Mouse (Mus musculus) retina, embryonic 14.5 days (tissue): ENCODE data around the gene As3mt.
"Not testable (repeated sequence)": the region's sequence is repeated elsewhere in the genome, so short reads cannot be mapped to it uniquely, and the experiment has no call there.

Experiments used
- DNase-seq: peaks from one replicate; pipeline ENCODE4 v3.0.0-alpha.2; 2015; ENCODE audit warnings: low spot score

Gene As3mt

DNA sequence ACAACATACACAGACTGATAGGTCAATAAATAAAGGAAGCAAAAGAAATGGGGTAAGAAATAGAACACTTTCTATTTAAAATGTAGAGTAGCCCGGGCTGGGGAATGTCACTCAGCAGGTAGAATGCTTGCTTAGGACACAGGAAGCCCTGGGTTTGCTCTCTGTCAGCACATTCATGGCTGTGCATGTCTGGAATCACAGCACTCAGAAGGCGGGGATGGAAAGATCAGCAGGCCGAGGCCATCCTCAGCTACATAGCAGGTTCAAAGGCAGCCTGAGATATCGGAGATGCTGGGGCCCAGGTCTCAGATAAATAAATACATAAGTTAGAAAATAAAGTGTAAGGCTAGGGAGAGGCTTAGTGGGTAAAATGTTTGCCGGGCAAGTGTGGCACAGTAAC lies 45.0 kb downstream of the As3mt start:
- DNase-seq = no peak

GRCm38 (mm10) chr19:46755066-46755465 lies 47.8 kb downstream of the As3mt start:
- peak; percentile 31 for DNase-seq

DNA sequence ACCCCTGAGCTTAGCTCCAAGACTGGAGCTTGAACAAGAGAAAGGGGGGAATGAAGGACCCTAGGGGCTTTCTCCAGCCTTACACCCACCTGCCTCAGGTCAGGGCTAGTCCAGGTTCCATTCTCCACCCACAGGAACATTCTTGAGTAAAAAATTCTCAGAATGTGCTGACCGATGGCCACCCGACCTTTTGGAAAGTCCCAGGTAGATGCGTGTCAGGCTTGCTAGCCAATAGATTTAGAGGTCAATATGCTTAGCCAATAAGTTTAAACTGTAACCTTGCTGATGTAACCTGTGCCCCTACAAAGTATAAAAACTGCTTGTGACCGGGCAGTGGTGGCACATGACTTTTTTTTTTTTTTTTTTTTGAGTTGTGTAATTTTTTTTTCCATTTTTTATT lies 49.0 kb downstream of the As3mt start:
- DNase-seq = no peak

DNA sequence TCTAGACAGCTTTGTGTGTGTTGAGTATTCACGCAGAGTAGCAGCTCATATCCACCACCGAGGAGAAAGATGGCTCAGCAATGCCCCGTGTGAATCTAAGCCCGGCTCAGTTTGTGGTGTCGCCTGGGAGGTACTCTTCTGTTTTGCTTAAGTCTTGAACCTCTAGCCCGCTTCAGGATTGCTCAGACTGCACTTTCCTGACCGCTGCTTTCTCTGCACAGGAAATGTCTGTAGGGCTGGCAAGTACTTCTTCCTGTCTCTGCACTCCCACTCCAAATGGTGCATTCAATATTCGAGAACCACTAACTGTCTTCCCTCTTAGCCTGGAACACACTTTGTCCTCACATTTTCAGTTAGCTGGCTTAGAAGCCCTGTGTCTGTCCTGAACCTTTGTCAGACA lies 51.8 kb downstream of the As3mt start:
- DNase-seq = no peak

DNA sequence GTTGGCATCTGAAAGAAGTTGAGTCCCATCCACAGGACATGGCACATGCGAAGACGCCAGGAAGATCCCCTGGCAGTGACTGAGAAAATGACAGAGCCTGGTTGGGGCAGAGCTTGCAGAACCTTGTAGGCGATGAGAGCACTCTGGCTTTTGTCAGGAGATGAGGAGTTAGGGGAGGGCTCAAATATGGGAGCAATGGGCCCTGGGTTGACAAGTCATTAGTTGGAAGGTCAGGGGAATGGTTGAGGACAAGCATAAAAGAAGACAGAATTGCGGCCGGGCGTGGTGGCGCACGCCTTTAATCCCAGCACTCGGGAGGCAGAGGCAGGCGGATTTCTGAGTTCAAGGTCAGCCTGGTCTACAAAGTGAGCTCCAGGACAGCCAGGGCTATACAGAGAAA lies 52.7 kb downstream of the As3mt start:
- not testable (repeated sequence) for DNase-seq

- DNase-seq = peak; percentile 90
Measured at GRCm38 (mm10) chr19:46760375-46761160, 53.3 kb downstream of the As3mt start.

DNA sequence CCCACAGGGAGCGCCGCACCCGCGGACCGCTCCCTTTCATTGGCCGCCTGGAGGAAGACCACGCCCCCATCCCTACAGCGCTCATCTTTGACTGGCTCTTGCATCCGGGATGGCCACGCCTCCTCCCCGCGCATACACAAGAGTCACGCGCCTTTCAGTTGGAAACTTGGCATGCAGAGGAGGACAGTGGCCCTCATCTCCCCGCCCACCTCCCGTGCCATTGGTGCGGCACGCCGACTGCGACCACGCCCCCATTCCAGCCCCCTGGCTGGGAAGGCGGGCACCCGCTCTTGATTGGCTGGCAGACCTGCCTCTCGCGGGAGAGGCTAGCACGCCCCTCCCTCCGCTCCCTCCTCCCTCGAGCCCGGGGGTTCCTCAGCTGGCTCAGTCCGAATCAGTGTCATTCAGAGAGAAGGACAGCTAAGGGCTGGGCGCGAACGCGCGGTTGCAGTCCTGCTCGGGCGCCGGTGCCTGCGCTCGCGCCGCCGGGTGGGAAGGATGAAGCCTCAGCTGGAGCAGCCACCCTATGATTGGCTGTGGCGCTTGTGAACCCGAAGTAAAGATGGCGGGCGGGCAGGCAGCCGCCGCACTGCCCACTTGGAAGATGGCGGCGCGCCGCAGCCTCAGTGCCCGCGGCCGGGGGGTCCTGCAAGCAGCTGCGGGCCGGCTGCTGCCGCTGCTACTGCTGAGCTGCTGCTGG lies 54.1 kb downstream of the As3mt start, which contains the start of gene Cnnm2:
Gene Cnnm2 (plus strand): TSS at position 350 of the 700 bp plus-strand sequence.
- DNase-seq = peak; percentile 99

DNA sequence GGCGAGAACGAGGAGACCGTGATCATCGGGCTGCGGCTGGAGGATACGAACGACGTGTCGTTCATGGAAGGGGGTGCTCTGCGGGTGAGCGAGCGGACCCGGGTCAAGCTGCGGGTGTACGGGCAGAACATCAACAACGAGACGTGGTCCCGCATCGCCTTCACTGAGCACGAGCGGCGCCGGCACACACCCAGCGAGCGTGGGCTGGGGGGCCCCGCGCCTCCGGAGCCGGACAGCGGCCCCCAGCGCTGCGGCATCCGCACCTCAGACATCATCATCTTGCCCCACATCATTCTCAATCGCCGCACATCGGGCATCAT lies 54.7 kb downstream of the As3mt start:
- DNase-seq = no peak

GRCm38 (mm10) chr19:46762291-46762991 lies 55.2 kb downstream of the As3mt start:
- peak; percentile 48 for DNase-seq

GRCm38 (mm10) chr19:46762992-46763342 lies 55.7 kb downstream of the As3mt start:
- peak; percentile 47 for DNase-seq

GRCm38 (mm10) chr19:46763356-46763755 lies 56.1 kb downstream of the As3mt start:
- peak; percentile 34 for DNase-seq

DNA sequence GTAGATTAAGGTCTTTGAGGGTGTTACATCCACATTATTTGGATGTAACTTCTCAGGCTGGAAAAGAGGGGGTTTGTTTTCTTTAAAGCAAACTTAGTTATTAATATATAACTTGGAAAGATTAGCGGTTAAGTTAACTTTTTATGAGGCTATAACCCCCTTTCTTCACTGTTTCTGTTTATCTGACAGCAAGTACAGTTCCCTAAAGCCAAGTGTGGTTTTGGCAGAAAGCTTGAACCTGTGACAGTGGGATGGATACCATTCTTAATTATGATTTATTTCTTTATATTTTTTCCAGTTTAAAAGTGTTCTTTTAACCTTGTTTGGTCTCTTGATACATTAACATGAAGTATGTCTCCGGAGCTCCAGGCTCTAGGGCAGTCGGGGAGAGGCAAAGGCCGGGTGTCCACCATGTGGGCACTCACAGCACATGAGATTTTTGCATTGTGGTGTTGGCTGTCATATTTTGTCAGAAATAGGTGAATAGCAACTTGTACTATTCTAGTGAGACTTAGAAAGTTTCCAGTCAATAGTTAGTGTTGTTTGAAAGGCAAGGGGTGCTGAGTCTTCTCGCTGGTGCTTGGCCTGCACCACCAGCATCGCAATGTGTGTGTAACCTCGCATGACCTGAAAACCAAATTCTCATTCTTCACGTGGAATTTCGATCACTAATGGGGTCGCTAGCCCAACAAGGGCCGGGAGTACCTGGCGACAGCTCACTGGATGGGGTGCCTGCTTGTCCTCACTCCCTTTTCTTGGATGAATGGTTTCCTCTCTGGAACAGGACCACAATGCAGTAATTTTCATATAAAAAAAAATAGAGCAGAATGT lies 56.9 kb downstream of the As3mt start:
- DNase-seq = no peak

DNA sequence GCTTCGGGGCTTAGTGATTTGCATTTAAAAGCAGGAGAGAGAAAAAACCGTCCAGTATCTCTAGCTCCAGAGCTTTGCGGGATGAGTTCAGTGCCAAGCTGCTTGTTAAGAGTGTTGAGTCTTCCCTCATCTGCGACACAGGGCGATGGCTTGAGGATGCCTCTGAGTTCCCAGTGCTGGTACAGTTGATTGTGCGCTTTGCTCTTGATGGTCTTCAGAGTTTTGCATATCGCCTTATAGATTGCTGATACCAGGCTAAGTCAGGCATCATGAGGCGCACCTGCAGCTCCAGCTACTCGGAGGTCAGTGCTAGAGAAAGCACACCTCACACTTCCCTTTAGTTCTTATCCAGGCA lies 57.5 kb downstream of the As3mt start:
- DNase-seq = peak; percentile 25

DNA sequence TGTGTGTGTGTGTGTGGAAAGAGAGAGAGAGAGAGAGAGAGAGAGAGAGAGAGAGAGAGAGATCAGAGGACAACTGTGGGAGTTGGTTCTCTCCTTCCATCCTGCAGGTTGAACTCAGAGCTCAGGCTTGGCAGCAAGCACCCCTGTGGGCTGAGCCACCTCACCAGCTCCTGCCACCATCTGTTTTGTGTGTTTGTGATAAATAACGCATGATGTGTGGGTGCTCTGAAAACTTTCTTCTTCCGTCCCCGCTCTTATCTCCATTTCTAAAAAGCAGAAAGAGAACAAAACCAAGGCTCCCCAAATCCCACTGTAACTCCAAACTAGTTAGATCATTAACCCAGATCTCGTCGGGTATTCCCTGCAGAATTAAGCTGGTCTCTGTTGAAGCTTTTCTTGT lies 58.9 kb downstream of the As3mt start:
- DNase-seq = no peak

GRCm38 (mm10) chr19:46769759-46770158 lies 62.5 kb downstream of the As3mt start:
- DNase-seq = no peak

DNA sequence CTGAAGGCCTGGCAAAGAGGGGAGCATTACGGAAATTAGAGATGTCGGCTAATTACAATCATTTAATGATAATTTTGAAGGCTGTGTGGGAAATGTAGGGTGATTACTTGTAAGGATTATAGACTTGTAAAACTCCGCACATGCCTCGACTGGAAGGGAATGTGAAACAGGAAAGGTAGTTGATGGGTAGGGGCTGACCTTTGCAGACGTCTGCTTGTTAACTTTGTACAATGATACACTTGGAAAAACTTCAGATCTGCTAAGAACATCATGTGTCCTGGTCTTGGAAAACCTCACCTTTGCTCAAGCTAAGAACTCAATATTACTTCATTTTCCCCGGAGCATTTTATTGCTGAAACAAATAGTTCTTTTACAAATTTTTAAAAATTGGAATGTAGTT lies 64.5 kb downstream of the As3mt start:
- DNase-seq = no peak

DNA sequence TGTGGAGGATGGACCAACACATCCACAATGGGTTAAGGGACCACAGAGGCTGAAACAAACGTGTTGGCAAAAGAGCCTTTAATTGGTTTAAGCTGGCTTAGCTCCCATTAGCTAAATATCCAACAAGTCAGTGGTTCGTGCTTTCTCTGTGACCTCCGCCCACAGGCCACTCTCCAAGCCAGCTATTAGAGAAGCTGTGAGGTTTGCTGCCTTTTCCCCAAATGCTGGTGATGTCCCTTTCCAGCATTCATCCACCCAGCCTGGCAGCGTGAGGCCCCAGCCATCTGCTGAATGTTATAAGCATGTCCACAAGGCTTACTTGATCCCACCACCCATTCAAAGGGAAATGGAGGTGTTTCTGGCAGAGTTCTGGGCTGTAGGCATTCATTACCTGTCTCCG lies 69.1 kb downstream of the As3mt start:
- no peak for DNase-seq

DNA sequence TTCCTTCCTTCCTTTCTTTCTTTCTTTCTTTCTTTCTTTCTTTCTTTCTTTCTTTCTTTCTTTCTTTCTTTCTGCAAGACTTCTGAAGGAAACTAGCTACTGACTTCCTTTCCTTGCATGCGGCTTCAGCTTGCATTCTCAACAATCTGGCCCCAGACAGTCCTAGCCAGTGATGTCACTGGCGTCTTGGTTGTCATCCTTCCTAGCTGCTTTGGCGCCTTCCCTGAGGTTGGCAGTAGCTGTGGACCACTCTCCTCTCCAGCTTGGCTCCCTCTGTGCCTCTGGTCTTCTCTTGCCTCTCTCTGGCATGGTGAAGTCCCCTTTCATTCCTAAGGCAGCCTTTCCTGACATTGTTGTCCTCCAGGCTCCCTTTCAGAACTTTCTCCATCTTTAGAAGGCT lies 69.6 kb downstream of the As3mt start:
- DNase-seq = no peak

- no peak for DNase-seq
Measured at GRCm38 (mm10) chr19:46777928-46778680, 70.8 kb downstream of the As3mt start.

DNA sequence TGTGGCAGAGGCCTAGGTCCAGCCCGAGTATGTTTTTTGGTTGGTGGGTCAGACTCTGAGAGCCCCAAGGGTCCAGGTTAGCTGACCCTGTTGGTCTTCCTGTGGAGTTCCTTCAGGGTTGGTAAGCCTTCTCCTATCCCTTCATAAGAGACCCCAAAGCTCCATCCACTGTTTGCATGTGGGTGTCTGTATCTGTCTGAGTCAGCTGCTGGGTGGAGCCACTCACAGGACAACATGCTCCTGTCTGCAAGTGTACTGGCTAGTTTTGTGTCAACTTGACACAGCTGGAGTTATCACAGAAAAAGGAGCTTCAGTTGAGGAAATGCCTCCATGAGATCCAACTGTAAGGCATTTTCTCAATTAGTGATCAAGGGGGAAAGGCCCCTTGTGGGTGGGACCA lies 71.9 kb downstream of the As3mt start:
- DNase-seq = not testable (repeated sequence)

GRCm38 (mm10) chr19:46784038-46784437 lies 76.8 kb downstream of the As3mt start:
- no peak for DNase-seq

- no peak for DNase-seq
Measured at GRCm38 (mm10) chr19:46784502-46784901, 77.2 kb downstream of the As3mt start.
